Mouse (Mus musculus) midbrain, embryonic 10.5 days (tissue): Measurements from ENCODE around the gene Gusb. TPM values are rescaled to one million over a fixed set of nuclear protein-coding genes. Genes with fewer than 3 reads are reported as not detected.
"Not testable (repeated sequence)": the region's sequence is repeated elsewhere in the genome, so short reads cannot be mapped to it uniquely, and the experiment has no call there.

Source experiments
- DNase-seq: peaks from one replicate; pipeline ENCODE4 v3.0.0-alpha.2; 2017; ENCODE audit warnings: low spot score
- H3K27ac ChIP-seq: fragments of 300-500 bp; sonication (generic); replicated peaks from 2 replicates; pipeline ENCODE4 v1.5.1; 2016; ENCODE audit warnings: mild to moderate bottlenecking
- H3K27me3 ChIP-seq: fragments of 300-500 bp; sonication (generic); 2 replicates; pipeline ENCODE4 v1.6.1; 2016; ENCODE audit warnings: low read depth, mild to moderate bottlenecking; ENCODE audit not compliant: poor library complexity, severe bottlenecking
- H3K36me3 ChIP-seq: fragments of 300-500 bp; sonication (generic); 2 replicates; pipeline ENCODE4 v1.6.1; 2016; ENCODE audit warnings: mild to moderate bottlenecking, moderate library complexity
- H3K4me1 ChIP-seq: fragments of 300-500 bp; sonication (generic); 2 replicates; pipeline ENCODE4 v1.6.1; 2016
- H3K4me3 ChIP-seq: fragments of 300-500 bp; sonication (generic); 2 replicates; pipeline ENCODE4 v1.5.1; 2016; ENCODE audit warnings: mild to moderate bottlenecking, moderate library complexity
- H3K9me3 ChIP-seq: fragments of 300-500 bp; sonication (generic); replicated peaks from 2 replicates; pipeline ENCODE4 v1.6.1; 2016; ENCODE audit warnings: mild to moderate bottlenecking
- WGBS: fragments of 180-500 bp; shearing (Covaris S2); methylation state at CpG from one replicate; pipeline ENCODE4 v1.1.7; 2016; 5-methylcytosine and 5-hydroxymethylcytosine counted together
- polyA plus RNA-seq: library from polyadenylated mRNA; unstranded; fragments of >200 nt; fragmentation: Nextera tagmentation; extraction: Ambion mirVana; gene quantifications from 2 replicates; pipeline ENCODE4 v1.2.1, GENCODE M21; 2016

The Gusb gene
- polyA plus RNA-seq, 1 experiment from 2014 or later = 34.1 TPM

DNA sequence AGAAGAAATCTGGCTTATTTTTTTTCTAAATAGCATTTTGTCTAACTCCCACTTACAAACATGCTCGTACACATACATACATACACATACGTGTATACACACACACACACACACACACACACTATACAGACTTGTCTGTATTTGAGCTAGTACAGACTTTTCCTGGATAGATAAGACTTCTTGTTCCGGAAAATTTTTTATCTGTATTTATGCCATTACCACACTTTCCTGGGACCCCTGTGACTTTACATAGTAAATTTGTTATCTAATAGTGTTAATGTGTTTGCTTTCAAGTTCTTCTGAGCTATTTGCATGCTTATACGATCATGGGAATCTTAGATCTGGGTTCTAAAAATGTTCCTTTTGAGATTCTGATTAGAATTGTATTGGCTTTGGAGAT, 50.7 kb downstream of the Gusb start:
- no peak for DNase-seq
- Histone ChIP-seq H3K27me3 (no peaks in the 10 kb centered on the region), H3K4me1 (no peaks in the 10 kb centered on the region), H3K27ac (no peak overlapping the region), H3K9me3 (no peaks in the 10 kb centered on the region), H3K4me3 (no peak overlapping the region), H3K36me3 (peaks cover 20% of the 10 kb centered on the region; the same call in 1 of the 2 replicates)
- WGBS = 97% methylated on average over 4 of the region's 4 CpGs

DNA sequence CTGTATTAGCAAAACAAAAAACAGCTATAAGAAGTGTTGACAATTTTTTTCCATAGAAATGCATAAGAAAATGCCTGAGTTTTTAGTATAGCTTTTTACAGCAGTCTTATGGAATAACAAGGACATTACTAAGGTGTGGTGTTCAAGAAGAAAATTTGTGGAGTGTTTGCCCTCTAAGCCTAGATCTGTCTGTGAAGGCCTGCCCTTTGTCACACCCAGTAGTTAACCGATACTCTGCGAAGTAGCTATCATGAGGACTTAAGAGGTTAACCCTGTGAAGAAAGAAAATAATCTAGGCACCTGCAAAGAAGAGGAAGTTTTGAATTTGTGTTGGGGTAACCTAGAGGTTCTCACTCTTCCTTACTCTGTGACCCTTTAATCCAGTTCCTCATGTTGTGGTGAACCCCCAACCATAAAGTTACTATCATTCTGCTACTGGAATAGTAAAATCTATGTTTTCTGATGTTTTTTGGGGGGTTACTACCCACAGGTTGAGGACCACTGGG, 55.3 kb downstream of the Gusb start:
- DNase-seq = no peak
- Histone ChIP-seq H3K4me1 (peaks cover 9% of the 10 kb centered on the region), H3K36me3 (peaks cover 36% of the 10 kb centered on the region), H3K9me3 (no peaks in the 10 kb centered on the region), H3K27ac (no peak overlapping the region), H3K27me3 (no peaks in the 10 kb centered on the region), H3K4me3 (no peak overlapping the region)
- 94% methylated on average over 2 of the region's 2 CpGs for WGBS

DNA sequence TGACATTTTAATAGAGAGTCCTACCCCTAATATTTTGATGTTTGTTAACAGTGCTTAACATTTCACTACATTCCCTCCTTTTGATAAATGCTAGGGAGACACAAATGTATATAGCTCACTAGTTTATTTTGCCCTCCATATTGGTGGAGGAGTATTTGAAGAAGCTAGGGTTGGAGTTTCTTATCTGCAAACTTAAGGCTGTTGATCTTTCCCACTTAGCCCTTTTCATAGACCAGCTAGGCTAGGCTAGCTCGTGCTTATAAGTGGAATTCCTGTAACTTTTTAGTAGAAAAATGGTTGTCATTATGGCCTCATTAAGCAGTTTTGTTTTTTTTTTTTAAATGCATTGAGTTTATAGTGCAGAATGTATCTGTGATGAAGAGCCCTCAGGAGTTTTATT, 59.4 kb downstream of the Gusb start:
- Histone ChIP-seq H3K4me3 (peak overlapping the region; percentile 94), H3K27ac (no peak overlapping the region), H3K4me1 (peaks cover 13% of the 10 kb centered on the region), H3K36me3 (peaks cover 29% of the 10 kb centered on the region), H3K27me3 (peaks cover 16% of the 10 kb centered on the region; the same call in 1 of the 2 replicates), H3K9me3 (no peaks in the 10 kb centered on the region)
- DNase-seq = no peak
- WGBS = 86% methylated on average over 1 of the region's 1 CpGs

DNA sequence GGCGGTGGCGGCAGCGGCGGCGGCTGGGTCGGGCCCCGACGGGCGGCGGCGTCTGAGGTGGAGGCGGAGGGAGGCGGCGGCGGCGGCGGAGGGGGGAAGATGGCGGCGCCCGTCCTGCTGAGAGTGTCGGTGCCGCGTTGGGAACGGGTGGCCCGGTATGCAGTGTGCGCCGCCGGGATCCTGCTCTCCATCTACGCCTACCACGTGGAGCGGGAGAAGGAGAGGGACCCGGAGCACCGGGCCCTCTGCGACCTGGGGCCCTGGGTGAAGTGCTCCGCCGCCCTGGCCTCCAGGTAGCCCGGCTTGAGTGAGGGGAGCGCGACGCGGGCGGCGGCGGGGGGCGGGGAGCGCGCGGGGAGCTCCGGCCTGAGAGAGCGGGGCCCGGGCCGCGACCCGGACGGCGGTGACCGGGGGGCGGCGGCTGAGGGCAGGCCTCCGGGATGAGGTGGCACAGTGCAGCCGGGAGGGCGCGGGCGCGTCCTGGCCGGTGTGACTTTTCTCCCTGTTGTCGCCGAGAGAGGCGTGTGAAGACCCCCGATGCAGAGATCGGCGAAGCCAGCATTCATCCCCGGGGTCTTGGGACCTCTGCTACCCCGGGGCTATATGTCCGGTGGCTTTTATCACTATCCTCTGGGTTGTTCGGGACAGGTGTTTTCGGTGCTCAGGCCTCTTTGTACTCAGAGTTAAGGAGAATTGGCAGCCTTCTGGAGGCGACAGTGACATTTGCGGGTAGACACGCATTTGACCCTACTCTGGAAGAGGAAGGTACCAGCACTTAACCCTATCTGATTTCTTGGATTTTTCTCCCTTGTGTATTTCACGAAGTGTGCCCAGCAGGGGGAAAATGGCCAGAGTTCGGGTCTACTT, 60.5 kb downstream of the Gusb start:
- under 1% methylated on average over 46 of the region's 82 CpGs for WGBS

DNA sequence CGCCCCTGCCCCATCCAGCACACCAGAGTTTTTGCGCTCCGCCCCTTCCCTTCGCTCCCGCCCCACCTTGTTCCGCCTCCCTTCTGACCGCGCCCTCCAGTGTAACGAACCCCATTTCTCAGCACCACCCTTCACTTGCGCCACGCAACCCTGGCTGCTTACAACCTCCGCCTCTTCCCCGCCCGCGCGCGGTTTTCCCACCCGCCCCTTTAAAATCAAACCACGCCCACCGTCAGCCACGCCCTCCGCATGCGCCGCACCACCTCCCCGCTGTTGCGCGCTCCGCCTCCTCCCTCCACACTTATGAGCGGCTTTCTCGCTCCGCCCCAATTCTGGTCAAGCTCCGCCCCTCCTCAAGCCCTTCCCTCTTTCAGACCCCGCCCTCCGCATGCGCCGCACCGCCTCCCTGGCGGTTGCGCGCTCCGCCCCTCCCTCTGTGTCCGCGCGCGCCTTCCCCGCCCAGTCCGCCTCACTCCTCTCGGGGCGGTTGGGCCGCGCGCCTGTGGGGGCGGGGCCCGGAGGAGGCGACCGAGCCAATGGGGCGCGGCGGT, 61.3 kb downstream of the Gusb start, which contains the start of gene Vkorc1l1:
Vkorc1l1 (plus strand) TSS at position 476 of the 551 bp plus-strand sequence.
- H3K4me3 ChIP-seq = peak within 1 kb of the TSS; percentile 94
- peaks cover 12% of the 10 kb centered on the region for H3K36me3 ChIP-seq
- peaks cover 22% of the 10 kb centered on the region for H3K4me1 ChIP-seq
- H3K27ac ChIP-seq = peak within 1 kb of the TSS; percentile 92
- H3K27me3 ChIP-seq = peaks cover 20% of the 10 kb centered on the region
- 2% methylated on average over 59 of the region's 59 CpGs for WGBS
- DNase-seq = peak; percentile 99
- no peaks in the 10 kb centered on the region for H3K9me3 ChIP-seq

More for the DNA sequence above, 60.5 kb downstream of the Gusb start:
- H3K27me3 ChIP-seq = peaks cover 20% of the 10 kb centered on the region
- H3K27ac ChIP-seq = peak overlapping the region; percentile 92
- peak overlapping the region; percentile 94 for H3K4me3 ChIP-seq
- H3K4me1 ChIP-seq = peaks cover 15% of the 10 kb centered on the region
- peaks cover 19% of the 10 kb centered on the region for H3K36me3 ChIP-seq
- not testable (repeated sequence) for H3K9me3 ChIP-seq
- DNase-seq = peak; percentile 61

DNA sequence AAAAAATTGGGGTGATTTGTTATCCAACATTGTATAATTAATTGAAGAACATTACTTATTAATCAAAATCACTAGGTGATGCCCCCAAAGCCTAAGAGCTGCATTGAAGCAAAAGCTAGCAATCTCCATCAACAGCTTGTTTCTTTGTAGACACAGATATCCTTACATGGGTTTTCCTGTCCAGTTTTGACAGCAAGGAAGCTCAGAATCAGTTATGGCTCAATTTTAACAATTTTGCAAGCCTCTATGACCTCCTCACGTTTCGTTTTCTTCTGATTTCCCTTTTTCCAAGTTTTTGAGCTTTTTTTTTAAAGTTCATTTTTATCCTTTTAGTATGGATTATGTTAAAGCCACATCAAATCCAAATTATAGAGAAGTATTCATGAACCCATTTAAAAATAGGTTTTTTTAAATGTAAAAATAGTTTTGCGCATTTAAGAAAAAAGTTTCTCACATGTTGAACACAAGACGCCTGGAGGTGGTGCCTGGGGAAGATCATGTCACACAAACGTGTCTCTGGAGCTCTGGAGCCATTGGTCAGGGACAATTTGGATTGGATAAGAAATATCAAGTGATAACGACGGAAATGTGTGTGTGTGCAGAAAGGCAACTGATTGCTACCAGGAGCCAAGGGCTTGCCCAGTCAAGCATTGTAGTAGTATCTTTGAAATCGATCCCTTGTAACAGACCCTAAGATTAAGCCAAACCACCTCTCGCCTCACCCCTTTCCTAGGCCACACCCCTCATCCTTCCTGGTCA, 61.9 kb downstream of the Gusb start:
- peaks cover 20% of the 10 kb centered on the region for H3K27me3 ChIP-seq
- peak overlapping the region; percentile 94 for H3K4me3 ChIP-seq
- peaks cover 22% of the 10 kb centered on the region for H3K4me1 ChIP-seq
- H3K36me3 ChIP-seq = peaks cover 12% of the 10 kb centered on the region
- no peak for DNase-seq
- peak overlapping the region; percentile 92 for H3K27ac ChIP-seq
- H3K9me3 ChIP-seq = no peaks in the 10 kb centered on the region
- whole genome bisulfite sequencing = 14% methylated on average over 9 of the region's 9 CpGs

DNA sequence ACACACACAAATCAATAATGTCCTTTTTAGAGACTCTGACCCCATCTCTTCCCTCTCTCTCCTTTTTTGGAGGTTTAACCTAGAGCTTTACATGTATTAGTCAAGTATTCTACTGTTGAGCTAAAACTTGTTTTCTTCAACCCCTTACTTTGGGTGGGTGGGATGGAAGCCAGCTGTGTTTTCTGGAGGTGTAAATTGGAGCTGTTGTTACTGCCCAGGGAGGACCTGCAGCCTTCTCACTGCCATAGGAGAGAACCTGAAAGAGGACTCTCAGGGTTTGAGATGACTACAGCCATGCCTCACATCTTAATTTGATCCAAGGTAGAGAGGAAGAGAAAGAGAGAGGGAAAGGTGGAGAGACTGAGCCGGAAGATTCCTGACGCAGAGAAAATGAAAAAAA, 62.6 kb downstream of the Gusb start:
- Histone ChIP-seq H3K36me3 (peaks cover 7% of the 10 kb centered on the region), H3K4me1 (peaks cover 22% of the 10 kb centered on the region), H3K27ac (no peak overlapping the region), H3K4me3 (no peak overlapping the region), H3K9me3 (no peaks in the 10 kb centered on the region), H3K27me3 (peaks cover 20% of the 10 kb centered on the region)
- DNase-seq = no peak
- 63% methylated on average over 2 of the region's 2 CpGs for WGBS

Other genes starting within 250 kb of the Gusb start
- gene Psph, start 215.6 kb downstream of the Gusb start, polyA plus RNA-seq = 39.7 and 45.4 TPM in 2 replicates
- gene Sumf2, start 156.1 kb downstream of the Gusb start, polyA plus RNA-seq = 48.8 and 50.5 TPM in 2 replicates
- gene Chchd2, start 115.6 kb downstream of the Gusb start, polyA plus RNA-seq = 1,024 and 1,060 TPM in 2 replicates
- 5.1 and 5.3 TPM in 2 replicates for gene Zbed5, start 107.3 kb downstream of the Gusb start, polyA plus RNA-seq
- gene Phkg1, start 104.5 kb downstream of the Gusb start, polyA plus RNA-seq = 0.25 and 0.41 TPM in 2 replicates
- 4.2 and 6.1 TPM in 2 replicates for gene Nupr1l, start 94.5 kb downstream of the Gusb start, polyA plus RNA-seq
- gene Vkorc1l1, start 61.1 kb downstream of the Gusb start, polyA plus RNA-seq = 30.9 and 35.5 TPM in 2 replicates
- gene Asl, start 26.2 kb upstream of the Gusb start, polyA plus RNA-seq = 33.3 and 36.0 TPM in 2 replicates
- 63.8 and 65.9 TPM in 2 replicates for gene Crcp, start 26.2 kb upstream of the Gusb start, polyA plus RNA-seq
- 57.5 and 60.4 TPM in 2 replicates for gene Tpst1, start 70.3 kb upstream of the Gusb start, polyA plus RNA-seq
- gene Kctd7, start 141.8 kb upstream of the Gusb start, polyA plus RNA-seq = 6.3 and 7.2 TPM in 2 replicates
- gene Rabgef1, start 168.7 kb upstream of the Gusb start, polyA plus RNA-seq = 25.0 and 28.4 TPM in 2 replicates
- 37.0 and 37.5 TPM in 2 replicates for gene Tmem248, start 214.0 kb upstream of the Gusb start, polyA plus RNA-seq